Mouse (Mus musculus) megakaryocyte progenitor cell, adult 5-6 weeks (primary cell): ENCODE results near the gene Rpp40. TPM values are rescaled to one million over a fixed set of nuclear protein-coding genes. Genes with fewer than 3 reads are reported as not detected.
A peak's percentile ranks its signal among the peaks of the same experiment; 100 is the strongest.

Experiments
- ATAC-seq: replicated peaks from 2 replicates; pipeline ENCODE4 v1.8.0; 2016; ENCODE audit warnings: mild to moderate bottlenecking, moderate TSS enrichment, inconsistent platforms; ENCODE audit not compliant: poor library complexity
- total RNA-seq, 2 experiments: library from RNA; stranded (forward) in 1 of 2; stranded (reverse) in 1 of 2; fragments of 157-497, 149-512 nt in 1 of 2; fragments of 200-1000 nt in 1 of 2; gene quantifications; 2 replicates each; pipeline versions ENCODE4 v1.2.3 to v1.2.4; 2015 to 2017

The Rpp40 gene
- total RNA-seq (2015) (37.2 and 51.3 TPM in 2 replicates), total RNA-seq (2017) (16.8 and 18.3 TPM in 2 replicates)

DNA sequence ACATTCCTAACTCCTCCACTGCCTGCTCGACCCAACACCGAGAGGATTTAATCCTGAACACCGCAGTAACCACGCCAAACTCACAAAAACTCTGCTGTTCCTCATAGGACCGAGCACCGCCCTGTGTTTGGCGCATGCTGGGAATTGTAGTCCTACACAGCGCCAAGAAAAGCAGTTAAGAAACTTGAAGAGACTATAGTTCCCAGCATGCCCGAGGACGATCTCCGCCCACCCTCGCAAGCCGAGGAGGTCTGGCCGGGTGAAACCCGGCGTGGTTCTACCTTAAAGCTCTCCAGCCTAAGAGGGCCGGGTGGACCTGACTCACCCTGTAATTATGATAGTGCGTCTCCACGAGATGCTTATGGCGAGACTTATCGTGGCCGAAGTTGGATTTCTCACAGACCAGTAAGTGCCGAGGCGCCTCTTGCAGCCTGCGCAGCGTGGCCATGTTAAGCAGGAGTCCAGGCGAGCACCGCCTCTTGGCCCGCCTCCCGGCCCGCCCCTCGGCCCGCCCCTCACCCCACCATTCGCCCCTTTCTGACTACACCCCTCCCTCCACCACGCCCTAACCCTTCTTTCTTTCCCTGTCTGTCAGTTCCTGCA is at the start of gene Rpp40:
Gene Rpp40 (minus strand): TSS at position 481 of the 603 bp plus-strand sequence.
- ATAC-seq = peak; percentile 99

DNA sequence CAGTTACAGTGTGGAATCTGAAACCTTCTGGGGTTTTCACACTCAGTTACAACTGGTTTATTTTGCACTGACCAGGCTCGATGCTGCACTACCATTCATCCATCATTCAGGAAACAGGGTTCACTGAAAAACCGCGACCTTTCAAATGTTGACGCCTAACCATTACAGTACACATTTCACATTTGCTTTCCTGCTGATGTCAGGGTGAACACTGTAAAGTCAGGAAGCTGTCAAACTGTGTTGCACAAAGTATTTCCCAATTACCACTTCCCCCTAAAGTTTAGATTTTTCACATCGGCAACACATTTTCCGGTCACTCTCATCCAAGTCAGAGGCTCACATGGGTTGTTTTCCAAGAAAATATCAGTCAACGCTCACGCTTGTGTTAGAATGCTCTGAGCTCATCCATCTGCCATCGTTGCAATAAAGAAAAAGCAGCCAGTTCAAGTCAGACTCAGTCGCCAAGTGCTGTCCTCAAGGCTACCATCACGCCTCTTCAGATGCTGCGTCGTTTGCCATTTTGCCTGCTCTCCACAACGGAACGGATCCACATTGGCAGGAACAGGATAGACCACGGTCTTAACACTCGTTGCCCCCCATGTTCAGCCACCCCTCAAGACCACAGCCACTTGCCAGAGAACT is 43.8 kb upstream of the Rpp40 start:
- peak; percentile 75 for ATAC-seq

DNA sequence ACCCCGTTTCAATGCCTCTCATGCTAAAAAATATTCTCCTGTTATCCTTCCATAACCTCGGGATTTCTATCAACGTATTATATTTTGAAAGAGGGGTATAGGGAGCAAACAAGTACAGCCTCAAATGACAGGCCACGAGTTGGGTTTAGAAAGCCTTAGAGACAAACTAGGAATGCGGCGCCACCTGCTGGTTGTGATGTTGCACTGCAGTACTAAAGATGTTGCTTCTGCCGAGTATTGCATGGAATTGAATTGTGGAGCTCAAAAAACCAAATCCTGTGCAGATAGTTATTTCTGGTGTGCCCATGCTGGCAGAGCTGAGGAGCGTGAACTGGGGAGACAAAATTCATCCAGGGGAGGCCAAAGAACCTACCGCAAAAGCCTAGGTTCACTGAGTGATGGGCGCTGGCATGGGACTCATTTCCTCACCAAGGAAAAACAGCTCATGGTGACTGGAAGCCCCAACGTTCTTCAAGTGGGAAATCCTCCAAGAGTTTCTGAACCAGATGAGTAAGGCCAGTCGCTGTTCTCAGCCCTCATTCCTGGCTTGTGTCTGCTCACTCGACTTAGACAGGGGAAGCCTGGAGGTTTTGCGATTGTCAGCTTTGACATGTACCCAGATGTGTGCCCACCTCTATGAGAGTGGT is 41.3 kb upstream of the Rpp40 start:
- ATAC-seq = peak; percentile 82

DNA sequence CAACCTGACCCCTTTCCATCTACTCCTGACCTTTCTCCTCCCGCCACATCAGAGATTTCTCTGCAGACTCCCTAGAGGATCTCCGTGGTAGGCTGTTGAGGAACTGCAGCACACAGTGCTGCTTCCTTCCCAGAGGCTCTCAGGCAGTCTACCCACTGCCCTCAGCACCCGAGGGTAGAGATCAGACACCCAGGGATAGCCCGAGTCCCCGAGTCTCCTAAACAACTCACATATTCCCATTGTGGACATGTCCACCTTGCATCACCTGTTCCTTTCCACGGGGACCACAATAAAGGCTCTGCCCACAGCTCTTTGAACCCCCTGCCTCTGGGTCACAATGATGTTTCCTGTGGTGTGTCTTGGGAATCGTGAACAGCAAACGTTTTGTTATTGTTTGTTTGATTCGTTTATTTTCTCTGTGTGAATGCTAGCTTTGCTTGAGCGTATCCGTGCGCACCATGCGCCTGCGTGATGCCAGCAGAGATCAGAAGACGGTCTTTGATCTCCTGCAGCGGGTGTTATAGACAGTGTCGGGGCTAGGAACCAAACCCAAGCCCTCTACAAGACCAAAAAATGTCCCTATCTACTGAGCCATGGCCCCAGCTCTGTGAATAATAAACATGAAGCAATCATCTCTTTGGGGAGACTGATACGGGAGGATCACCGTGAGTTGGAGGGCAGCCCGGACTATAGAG is 40.6 kb upstream of the Rpp40 start:
- no peak for ATAC-seq

DNA sequence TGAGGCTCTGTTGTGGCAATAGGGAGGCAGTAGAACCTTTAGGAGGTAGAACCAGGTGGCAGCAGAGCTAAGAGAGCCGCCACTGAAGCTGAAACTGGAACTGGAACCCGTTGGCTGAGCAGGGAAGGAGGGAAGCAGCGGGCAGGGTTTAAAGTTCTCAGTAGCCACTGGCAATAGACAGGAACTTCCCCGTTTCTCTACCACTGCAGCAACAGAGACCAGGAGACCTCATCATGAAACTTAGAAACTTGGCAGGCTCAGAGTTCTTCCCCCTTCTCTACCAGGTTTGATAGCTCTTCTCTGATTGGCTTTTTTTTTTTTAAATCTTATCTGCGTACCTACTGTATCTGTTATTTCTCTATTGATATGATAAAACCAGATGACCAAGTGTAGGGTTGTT is 34.8 kb upstream of the Rpp40 start:
- peak; percentile 63 for ATAC-seq

DNA sequence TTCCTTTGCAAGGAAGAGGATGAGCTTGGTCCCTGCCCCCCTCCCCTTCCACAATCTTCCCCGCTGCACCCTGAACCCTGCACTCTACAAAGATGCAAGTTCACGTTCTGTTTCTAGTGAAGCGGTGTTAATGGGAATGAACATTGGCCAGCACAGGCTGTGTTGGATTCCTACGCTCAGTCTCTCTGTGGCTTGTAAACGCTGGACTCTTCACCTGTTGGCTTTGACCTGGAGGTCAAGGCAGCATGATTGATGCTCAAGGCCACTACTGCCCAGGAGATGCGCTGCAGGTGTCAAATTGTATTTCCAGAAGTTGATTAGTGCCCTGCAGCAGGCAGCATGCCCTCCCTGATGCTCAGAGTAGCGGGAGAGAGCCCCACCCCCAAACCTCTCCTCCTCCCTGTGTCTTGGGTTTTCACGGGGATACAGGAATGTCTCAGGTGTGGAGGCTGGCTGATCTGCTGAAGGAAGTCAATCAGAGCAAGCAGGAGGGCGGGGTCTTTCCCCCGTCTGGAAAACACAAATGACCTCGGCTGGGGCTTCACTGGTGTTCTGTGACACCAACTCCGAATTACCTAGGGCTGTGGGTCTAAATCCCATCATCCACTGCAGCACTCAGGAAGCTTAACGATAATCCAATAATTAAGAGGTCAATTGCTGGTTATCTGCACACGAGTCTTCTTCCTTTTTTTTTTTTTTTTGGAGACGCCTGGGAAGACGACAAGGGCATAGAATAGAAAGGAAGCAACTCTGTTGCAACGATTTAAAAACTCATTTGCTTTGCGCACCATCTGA is 33.9 kb upstream of the Rpp40 start:
- ATAC-seq = no peak

DNA sequence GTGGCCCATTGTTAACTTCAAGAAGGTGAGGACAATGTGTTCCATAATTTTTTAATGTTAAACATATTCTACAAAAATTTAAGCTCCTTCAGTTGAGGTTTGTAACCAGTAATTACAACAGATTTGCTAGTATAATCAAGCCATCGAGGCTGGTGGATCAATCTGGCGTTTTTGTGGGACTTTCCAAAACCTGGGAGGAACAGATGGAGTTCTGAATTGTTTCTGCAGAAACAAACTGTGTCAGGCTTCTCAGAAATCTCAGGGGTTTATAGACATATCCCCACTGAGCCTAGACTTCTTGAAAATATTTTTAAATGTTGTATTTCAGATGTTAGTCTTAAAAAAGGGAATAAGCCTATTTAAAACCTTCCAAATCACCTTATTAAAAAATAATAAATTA is 31.8 kb upstream of the Rpp40 start:
- ATAC-seq = no peak

DNA sequence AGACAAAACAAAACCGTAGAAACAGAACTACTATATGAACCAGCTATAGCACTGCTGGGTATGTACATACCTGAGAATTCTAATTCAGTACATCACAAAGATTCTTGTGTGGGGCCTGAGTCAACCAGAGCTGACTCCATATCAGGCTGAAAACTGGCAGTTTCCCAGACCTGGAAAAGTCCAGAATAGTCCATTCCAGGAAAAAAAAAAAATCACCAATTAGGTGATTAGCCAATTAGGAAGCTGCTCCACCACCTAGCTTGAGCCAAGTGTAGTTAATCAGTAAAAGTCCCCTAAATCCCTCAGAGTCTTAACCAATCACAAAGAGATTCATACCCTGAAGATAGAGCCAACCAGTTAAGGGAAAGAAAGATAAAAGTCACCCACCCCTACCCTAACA is 5.3 kb upstream of the Rpp40 start:
- ATAC-seq = no peak

DNA sequence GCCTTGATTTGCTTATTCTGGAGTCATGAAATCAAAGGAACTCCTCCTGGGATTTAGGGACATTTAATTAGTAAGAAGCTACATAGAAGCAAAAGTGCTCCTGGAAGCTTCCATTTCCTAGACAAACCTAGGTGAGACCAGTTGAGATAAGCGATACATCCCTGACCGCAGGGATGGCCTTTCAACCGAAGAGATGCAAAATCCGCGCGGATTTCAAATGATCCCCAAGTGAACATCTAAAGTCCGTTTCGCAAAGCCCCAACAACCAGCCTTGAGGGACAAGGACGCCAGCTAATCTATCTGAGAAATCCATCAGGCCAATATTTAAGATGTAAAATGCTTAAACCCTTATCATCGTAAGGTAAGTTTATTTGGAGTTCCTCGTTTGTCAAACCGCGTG is 781 bp downstream of the Rpp40 start:
- ATAC-seq = no peak

DNA sequence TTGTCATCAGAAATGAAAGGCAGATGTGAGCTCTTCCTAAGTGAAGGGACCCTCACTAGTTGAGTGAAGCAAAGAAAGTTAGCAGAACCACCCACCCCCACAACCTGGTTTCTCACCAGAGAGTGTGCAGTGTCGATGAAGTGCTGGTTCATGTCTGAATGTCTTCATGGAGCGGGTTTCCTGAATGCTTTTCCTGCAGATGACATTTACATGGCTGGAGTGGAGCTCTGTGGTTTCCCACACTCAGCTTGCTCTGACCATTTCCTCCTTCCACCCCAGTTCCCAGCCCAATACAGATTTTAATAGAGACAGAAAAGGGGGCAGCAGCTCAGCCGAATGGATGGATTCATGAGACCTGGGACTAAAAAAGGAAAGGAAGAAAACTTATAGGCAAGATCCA is 13.3 kb downstream of the Rpp40 start:
- peak; percentile 34; the same call in 1 of the 2 replicates for ATAC-seq

DNA sequence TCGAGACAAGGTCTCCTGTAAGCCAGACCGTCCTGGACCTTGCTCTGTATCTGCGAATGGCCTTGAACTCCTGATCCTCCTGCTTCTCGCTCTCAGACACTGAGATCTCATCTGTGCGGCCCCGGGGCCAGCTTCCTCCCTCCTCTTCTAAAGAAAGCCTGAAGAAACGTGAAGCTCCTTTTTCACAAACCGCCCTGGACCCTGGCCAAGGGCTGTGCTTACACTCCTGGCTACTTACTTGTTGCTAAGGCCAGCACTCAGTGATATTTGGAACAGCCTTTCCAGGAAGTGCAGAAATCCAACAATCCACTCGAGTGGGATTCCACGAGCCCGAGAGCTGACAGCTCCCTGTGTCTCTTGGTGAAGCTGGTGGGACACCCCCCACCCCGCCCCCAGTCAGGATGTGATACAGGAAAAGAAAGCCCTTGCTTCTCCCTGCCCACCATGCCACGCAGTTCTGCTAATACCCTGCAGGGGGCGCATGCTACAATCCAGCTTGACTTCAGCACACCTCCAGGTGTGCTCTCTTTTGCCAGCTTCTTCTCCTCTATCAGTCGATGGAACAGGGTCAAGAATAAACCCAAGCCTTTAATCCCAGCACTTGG is 19.9 kb downstream of the Rpp40 start:
- ATAC-seq = peak; percentile 87

DNA sequence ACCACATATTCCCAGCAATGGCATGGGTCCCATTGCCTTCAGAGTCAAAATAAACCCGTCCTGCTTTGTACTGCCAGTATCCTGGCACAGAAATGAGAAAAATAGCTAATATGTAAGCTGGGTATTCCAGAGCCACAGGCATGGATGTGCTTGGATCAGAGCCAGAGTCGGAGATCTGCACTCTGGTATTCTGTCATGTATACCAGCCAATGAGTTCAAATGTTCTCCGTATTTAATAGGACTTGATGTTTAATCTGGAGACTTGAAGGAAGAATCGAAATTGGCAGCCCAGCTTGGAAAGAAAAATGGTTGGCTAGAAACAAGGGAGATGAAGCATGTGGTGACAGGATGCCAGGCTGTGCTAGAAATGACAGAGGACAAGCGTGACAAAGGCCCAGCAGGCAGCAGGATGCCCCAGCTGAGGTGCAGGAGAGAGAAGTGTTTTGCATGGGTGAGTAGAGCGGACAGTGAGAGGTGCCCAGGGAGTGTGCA is 25.6 kb downstream of the Rpp40 start:
- ATAC-seq = no peak

DNA sequence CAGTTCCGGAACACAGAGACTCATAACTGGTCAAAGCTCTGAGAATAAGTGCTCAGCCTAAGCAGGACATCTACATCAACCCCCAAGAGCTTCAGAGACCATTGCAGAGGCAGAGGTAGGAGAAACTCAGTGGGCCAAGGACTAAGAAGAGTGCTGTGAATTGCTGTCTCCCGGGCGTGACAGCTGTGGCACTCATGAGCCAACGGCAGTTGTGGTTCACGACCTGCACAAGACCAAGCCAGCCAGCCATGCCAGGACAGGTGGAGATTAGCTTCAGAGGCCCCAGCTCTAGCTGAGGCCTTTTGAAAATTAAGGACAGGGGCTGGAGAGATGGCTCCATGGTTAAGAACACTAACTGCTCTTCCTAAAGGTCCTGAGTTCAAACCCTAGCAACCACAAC is 26.6 kb downstream of the Rpp40 start:
- no peak for ATAC-seq

DNA sequence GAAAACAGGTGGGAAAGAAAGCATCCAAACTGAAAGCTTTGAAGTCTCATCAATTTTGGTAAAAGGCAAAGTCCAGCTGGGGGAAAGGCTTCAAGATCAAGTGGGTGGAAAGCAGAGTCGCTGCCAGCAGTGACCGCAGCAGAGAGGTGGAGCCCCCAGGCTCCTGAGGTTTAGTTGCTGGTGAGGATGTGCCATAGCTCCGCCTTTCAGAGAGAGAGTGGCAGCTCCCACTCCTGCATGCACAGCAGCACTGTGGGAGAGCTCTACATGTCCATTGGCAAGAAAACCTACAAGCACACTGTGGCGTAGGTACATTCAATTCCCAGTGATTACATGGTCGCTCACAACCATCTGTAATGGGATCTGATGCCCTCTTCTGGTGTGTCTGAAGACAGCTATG is 27.1 kb downstream of the Rpp40 start:
- no peak for ATAC-seq

DNA sequence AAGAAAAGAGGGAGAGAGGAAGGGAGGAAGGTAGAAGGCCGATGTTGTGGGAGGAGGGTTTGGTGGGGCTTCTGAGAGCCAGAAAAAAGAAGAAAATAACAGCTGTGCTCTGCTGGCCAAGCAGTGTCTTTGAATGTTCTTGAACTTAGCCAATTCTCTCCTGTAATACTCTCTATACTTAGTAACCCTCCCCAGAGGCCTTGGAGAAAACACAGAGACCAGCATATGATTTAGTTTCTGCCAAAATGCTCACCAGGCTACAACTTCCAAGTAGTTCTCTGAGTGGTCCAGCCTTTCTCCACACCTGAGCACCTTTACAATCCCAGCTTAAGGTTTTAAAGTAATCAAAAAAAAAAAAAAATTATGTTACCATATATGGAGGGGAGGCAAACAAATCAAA is 27.9 kb downstream of the Rpp40 start:
- ATAC-seq = no peak

DNA sequence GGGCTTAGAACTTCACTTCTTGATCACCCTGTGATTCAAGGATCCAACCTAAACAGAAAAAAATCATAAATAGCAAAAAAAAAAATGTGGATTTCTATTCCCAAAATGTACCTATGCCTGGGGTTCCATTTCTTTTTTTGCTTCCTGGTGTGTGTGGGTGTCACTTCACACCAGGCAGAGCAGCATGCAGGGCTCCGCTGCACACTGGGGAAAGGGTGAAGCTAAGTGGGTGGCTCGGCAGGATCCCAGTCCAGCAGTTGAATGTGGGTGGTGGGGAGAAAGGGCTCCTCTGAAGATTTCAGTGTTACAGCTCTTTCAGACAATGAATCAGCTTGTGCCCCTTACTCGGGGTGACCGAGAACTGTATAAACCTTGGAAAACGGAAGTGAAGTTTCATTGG is 30.8 kb downstream of the Rpp40 start:
- no peak for ATAC-seq

DNA sequence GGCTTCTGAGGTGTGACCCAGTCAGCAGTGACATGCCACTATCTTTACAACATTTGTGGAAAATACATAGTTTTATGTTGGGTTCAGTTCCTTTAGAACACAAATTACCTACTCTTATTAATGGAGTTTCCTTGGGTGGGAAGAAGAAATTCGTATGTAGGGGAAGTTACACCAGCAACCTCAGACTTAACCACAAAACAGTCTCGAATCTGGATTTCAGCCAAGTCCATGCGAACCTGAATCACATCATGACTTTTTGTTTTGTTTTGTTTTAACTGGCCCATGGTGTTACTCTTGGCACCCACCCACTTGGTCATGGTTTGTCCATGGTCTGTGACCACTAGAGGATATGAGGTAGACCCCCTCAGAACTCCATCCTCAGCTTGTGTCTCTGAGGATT is 35.1 kb downstream of the Rpp40 start:
- peak; percentile 36 for ATAC-seq

DNA sequence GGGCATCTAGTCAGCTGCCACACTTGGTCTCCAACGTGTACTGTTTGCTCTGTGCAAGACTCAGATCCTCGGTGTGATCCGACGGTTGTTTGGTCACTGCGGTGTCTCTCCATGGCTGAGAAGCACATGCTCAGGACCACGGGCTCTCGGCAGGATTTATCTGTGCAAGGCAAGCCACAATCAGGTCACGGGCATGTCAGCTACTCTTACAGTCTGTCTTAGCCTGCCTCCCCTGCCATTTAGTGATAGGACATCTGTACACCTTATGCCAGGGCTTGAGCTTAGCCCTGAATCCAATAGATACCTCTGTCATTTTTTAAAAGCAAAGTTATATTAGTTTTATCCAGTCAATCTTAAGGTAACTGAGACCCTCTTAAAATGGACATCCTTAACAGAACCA is 35.5 kb downstream of the Rpp40 start:
- peak; percentile 85 for ATAC-seq

DNA sequence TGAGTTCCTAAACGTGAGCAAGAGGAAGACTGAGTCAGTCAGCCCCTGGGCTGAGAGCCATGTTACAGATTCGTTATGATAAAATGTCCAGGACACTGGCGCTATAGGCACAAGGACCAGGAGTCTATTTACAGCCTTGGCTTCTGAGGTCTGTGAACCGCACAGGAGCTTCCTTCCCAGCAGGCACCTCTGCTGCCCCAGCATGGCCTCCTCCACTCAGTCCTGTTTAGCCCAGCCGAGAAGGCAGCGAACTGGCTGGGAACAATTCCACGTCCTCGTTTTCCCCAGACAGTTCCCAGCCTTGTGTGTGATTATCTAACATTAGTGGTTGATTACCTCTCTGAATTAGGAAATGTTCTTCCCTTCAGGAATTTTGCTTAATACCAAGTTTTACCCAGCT is 45.2 kb downstream of the Rpp40 start:
- no peak for ATAC-seq

DNA sequence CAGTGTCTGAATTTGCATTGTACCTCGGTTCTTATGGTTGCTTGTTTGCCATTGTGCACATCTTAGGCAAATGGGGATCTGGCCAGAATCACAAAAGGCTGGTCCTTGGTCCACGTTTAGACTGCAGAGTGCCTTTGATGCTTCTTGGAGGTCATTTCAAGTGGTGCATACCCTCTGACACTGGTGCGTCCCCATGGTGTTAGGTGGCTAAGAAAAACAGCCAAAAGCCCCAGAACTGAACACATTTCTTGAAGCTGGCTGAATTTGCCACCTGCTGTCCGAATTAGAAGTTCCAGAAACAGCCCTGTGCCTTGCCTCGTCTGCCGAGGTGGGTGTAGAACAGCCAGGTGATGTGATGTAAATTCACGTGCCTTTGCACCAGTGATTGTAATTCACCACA is 48.7 kb downstream of the Rpp40 start:
- ATAC-seq = no peak
